Mouse (Mus musculus) cerebellum, adult 2 months (tissue): ENCODE data around the gene Wnt6. TPM values are rescaled to one million over a fixed set of nuclear protein-coding genes. Genes with fewer than 3 reads are reported as not detected.

Source experiments
- DNase-seq, 2 experiments: peaks; one replicate each; pipeline ENCODE4 v3.0.0; 2021
- H3K27ac ChIP-seq: fragments of 200-500 bp; 2 replicates; pipeline ENCODE4 v1.5.1; 2012; ENCODE audit warnings: low read length, control low read depth, inconsistent platforms; ENCODE audit not compliant: insufficient read depth
- H3K27me3 ChIP-seq: fragments of 200-500 bp; 2 replicates; pipeline ENCODE4 v1.6.1; 2012; ENCODE audit warnings: inconsistent platforms, mild to moderate bottlenecking, low read length, moderate library complexity; ENCODE audit not compliant: control insufficient read depth, insufficient read depth
- H3K4me1 ChIP-seq: fragments of 200-500 bp; 2 replicates; pipeline ENCODE4 v1.6.1; 2011; ENCODE audit warnings: low read length; ENCODE audit not compliant: control insufficient read depth, insufficient read depth
- H3K4me3 ChIP-seq: fragments of 200-500 bp; replicated peaks from 2 replicates; pipeline ENCODE3; 2011; ENCODE audit warnings: mild to moderate bottlenecking, low read depth, low read length, control low read depth; ENCODE audit not compliant: insufficient read depth
- CTCF ChIP-seq: fragments of 200-500 bp; IDR thresholded peaks from 2 replicates; pipeline ENCODE4 v1.5.1; 2011; ENCODE audit warnings: low read depth, mild to moderate bottlenecking, control low read depth, low read length, moderate library complexity, borderline replicate concordance; ENCODE audit not compliant: insufficient read depth
- POLR2A ChIP-seq: fragments of 200-500 bp; IDR thresholded peaks from 2 replicates; pipeline ENCODE4 v1.6.1; 2011; ENCODE audit warnings: low read length, control low read depth, borderline replicate concordance; ENCODE audit not compliant: insufficient read depth
- WGBS: fragments of 180-500 bp; shearing (Covaris S2); methylation state at CpG from one replicate; pipeline ENCODE4 v1.1.7; 2018; 5-methylcytosine and 5-hydroxymethylcytosine counted together
- polyA plus RNA-seq: library from polyadenylated mRNA; depleted of rRNA; stranded (reverse); fragments of >200 nt; gene quantifications from 2 replicates; pipeline ENCODE4 v1.2.3, GENCODE M21; 2012; rRNA removed

Wnt6 gene
- polyA plus RNA-seq, 1 experiment = 3.6 TPM

- no peaks in the 10 kb centered on the region; the same call in 1 of the 2 replicates for H3K27me3 ChIP-seq
- WGBS = 23% methylated on average over 14 of the region's 14 CpGs
- no peaks in the 10 kb centered on the region for H3K4me1 ChIP-seq
- H3K4me3 ChIP-seq = no peak overlapping the region
- no peak for DNase-seq
- TF ChIP-seq CTCF (no peak), POLR2A (no peak)
- no peak overlapping the region for H3K27ac ChIP-seq
Observed at GRCm38 (mm10) chr1:74824518-74825302, 53.0 kb downstream of the Wnt6 start.

- 82% methylated on average over 9 of the region's 9 CpGs for WGBS
- Histone ChIP-seq H3K27me3 (no peaks in the 10 kb centered on the region), H3K4me1 (no peaks in the 10 kb centered on the region), H3K4me3 (no peak overlapping the region), H3K27ac (no peak overlapping the region)
- no peak for TF ChIP-seq POLR2A
- TF ChIP-seq CTCF = no peak
- no peak for DNase-seq
Observed at GRCm38 (mm10) chr1:74830061-74830460, 58.4 kb downstream of the Wnt6 start.

GRCm38 (mm10) chr1:74833255-74833654 is 61.6 kb downstream of the Wnt6 start:
- 71% methylated on average over 3 of the region's 3 CpGs for WGBS
- no peak for TF ChIP-seq CTCF
- TF ChIP-seq POLR2A = no peak
- DNase-seq = no peak

More at GRCm38 (mm10) chr1:74833255-74833654, 61.6 kb downstream of the Wnt6 start:
- Histone ChIP-seq H3K4me1 (no peaks in the 10 kb centered on the region), H3K27me3 (no peaks in the 10 kb centered on the region), H3K27ac (no peak overlapping the region), H3K4me3 (no peak overlapping the region)

Other genes starting within 250 kb of the Wnt6 start
- 28.1 and 29.0 TPM in 2 replicates for gene Plcd4, start 229.0 kb upstream of the Wnt6 start, polyA plus RNA-seq
- 11.7 and 12.5 TPM in 2 replicates for gene Usp37, start 227.6 kb upstream of the Wnt6 start, polyA plus RNA-seq
- gene Zfp142, start 183.6 kb upstream of the Wnt6 start, polyA plus RNA-seq = 26.8 and 30.1 TPM in 2 replicates
- gene Bcs1l, start 183.6 kb upstream of the Wnt6 start, polyA plus RNA-seq = 26.7 and 28.9 TPM in 2 replicates
- gene Rnf25, start 170.5 kb upstream of the Wnt6 start, polyA plus RNA-seq = 145 and 146 TPM in 2 replicates
- 4.7 and 6.2 TPM in 2 replicates for gene Stk36, start 170.4 kb upstream of the Wnt6 start, polyA plus RNA-seq
- gene Ttll4, start 110.1 kb upstream of the Wnt6 start, polyA plus RNA-seq = 22.4 and 24.9 TPM in 2 replicates
- 30.4 and 32.4 TPM in 2 replicates for gene Cyp27a1, start 58.3 kb upstream of the Wnt6 start, polyA plus RNA-seq
- 0.33 and 0.52 TPM in 2 replicates for gene Prkag3, start 22.7 kb upstream of the Wnt6 start, polyA plus RNA-seq
- 0.36 and 0.59 TPM in 2 replicates for gene Wnt10a, start 19.6 kb downstream of the Wnt6 start, polyA plus RNA-seq
- gene Cdk5r2, start 83.0 kb downstream of the Wnt6 start, polyA plus RNA-seq = 83.2 and 85.2 TPM in 2 replicates
- gene Fev, start 113.5 kb downstream of the Wnt6 start, polyA plus RNA-seq = 0.46 and 1.1 TPM in 2 replicates
- gene Cryba2, start 121.3 kb downstream of the Wnt6 start, polyA plus RNA-seq = 1.7 and 3.3 TPM in 2 replicates
- 2.6 and 3.7 TPM in 2 replicates for gene Cfap65, start 163.7 kb downstream of the Wnt6 start, polyA plus RNA-seq
- 0.33 and 0.49 TPM in 2 replicates for gene Ihh, start 179.8 kb downstream of the Wnt6 start, polyA plus RNA-seq